Mouse (Mus musculus) neural tube, embryonic 13.5 days (tissue): ENCODE data around the gene Hoxa9. TPM values are rescaled to one million over a fixed set of nuclear protein-coding genes. Genes with fewer than 3 reads are reported as not detected.

Experiments used
- ATAC-seq: fragments of 200-750 bp; cut with Nextera tagmentation; 2 replicates; pipeline ENCODE4 v1.8.0; 2017; ENCODE audit warnings: low read depth, mild to moderate bottlenecking, moderate TSS enrichment, moderate library complexity
- H3K27ac ChIP-seq: fragments of 300-500 bp; sonication (generic); replicated peaks from 2 replicates; pipeline ENCODE4 v1.5.1; 2015; ENCODE audit warnings: moderate library complexity, mild to moderate bottlenecking, inconsistent platforms
- H3K27me3 ChIP-seq: fragments of 300-500 bp; sonication (generic); 2 replicates; pipeline ENCODE4 v1.6.1; 2015; ENCODE audit warnings: mild to moderate bottlenecking, inconsistent platforms
- H3K36me3 ChIP-seq: fragments of 300-500 bp; sonication (generic); 2 replicates; pipeline ENCODE4 v1.6.1; 2015; ENCODE audit warnings: mild to moderate bottlenecking, inconsistent platforms
- H3K4me1 ChIP-seq: fragments of 300-500 bp; sonication (generic); replicated peaks from 2 replicates; pipeline ENCODE4 v1.6.1; 2015; ENCODE audit warnings: inconsistent platforms
- H3K4me2 ChIP-seq: fragments of 300-500 bp; sonication (generic); 2 replicates; pipeline ENCODE4 v1.6.1; 2015; ENCODE audit warnings: inconsistent platforms, mild to moderate bottlenecking, moderate library complexity
- H3K4me3 ChIP-seq: fragments of 300-500 bp; sonication (generic); 2 replicates; pipeline ENCODE4 v1.5.1; 2015; ENCODE audit warnings: mild to moderate bottlenecking, inconsistent platforms
- H3K9ac ChIP-seq: fragments of 300-500 bp; sonication (generic); 2 replicates; pipeline ENCODE4 v1.6.1; 2015; ENCODE audit warnings: moderate library complexity, mild to moderate bottlenecking, inconsistent platforms
- H3K9me3 ChIP-seq: fragments of 300-500 bp; sonication (generic); 2 replicates; pipeline ENCODE4 v1.6.1; 2016; ENCODE audit warnings: inconsistent platforms
- WGBS: fragments of 180-500 bp; shearing (Covaris S2); methylation state at CpG from one replicate; pipeline ENCODE4 v1.1.7; 2015; 5-methylcytosine and 5-hydroxymethylcytosine counted together
- polyA plus RNA-seq: library from polyadenylated mRNA; unstranded; fragments of >200 nt; fragmentation: Nextera tagmentation; extraction: Ambion mirVana; gene quantifications from 2 replicates; pipeline ENCODE4 v1.2.1, GENCODE M21; 2015

The Hoxa9 gene
- polyA plus RNA-seq, 1 experiment from 2014 or later, result 130 TPM

DNA sequence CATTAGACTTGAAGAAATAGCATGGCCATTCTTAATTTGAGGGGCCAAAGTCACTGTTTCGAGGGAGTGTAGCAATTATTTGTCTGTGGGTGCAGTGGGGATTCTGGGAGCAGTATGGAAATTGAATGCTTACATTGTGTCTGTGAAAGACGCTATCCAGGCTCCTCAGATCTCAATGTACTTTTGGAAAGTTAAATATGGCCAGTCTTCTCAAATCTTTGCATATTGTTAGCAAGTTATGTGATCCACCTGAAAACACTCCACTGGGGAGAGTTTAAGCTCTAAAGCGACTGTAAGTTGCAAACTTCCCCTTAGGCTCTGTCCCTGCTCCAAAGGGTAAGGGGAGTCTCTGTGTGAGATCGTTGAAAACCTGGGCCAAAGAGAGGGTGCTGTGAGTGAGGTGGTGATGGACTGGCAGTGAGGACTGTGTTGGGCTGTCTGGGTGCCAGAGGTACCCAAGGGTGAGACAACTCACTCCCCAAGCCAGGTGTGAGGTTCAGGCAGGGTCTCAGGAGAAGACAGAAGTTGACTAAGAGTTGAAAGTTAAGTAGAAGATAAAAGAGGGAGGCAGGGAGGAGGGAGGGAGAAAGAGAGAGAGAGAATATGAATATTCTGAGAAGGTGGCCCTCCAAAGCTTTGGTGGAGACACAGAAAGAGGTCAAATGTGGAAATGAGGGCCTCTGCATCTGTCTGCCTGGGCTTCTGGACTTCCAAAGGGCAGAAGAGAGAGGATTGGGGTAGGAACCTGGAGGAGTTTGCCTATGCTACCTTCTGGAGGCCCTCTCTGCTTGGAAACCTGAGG lies 23.8 kb downstream of the Hoxa9 start:
- Histone ChIP-seq H3K9ac (peak overlapping the region; percentile 100), H3K9me3 (no peaks in the 10 kb centered on the region), H3K36me3 (peaks cover 43% of the 10 kb centered on the region), H3K4me3 (peak overlapping the region; percentile 96), H3K4me2 (peak overlapping the region; percentile 97), H3K27ac (peak overlapping the region; percentile 100), H3K27me3 (no peaks in the 10 kb centered on the region), H3K4me1 (peaks cover 90% of the 10 kb centered on the region)
- ATAC-seq, result no peak
- WGBS, result 8% methylated on average over 4 of the region's 4 CpGs

DNA sequence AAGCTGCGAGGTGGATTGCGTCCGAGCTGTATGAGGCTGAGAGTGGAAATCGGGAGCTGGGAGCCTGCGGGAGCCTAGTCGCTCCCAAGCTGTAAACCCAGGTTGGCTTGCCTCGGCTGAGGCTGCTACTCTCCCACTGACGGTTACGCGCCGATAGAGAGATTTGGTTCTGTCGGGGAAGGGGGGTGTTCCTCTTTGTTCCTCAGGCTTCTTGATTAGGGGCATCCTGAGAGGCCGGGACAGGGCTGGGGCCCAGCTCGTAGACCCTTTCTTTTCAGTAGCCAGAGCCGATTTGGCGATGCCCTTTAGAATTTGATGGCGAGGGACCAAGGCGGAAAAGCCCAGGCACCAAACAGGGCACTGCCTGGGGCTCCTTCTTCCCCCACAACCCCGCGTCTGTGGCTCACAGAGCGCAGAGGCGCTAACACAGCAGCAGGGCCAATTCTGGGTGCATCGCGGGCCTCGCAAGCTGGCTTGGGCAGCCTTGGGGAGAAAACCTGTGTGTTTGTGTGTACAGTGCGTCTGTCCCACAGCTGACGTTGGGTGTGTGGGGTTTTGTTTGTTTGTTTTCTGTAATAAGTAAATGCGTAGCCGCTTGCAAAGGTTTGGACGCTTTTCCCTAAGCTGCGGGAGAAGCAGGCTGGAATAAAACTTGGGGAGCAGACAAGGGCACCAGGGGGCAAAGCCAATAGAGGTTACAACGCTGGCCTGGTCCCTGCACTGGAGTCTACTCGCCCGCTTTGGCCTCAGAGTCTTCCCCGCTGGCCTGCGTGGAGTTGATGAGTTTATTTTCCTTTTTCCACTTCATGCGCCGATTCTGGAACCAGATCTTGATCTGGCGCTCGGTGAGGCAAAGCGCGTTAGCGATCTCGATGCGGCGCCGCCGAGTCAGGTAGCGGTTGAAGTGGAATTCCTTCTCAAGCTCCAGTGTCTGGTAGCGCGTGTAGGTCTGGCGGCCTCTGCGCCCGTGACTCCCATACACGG lies 25.0 kb downstream of the Hoxa9 start:
- peak overlapping the region; percentile 96 for H3K4me3 ChIP-seq
- peak overlapping the region; percentile 97 for H3K4me2 ChIP-seq
- peaks cover 97% of the 10 kb centered on the region for H3K4me1 ChIP-seq
- 4% methylated on average over 55 of the region's 55 CpGs for WGBS
- no peaks in the 10 kb centered on the region for H3K27me3 ChIP-seq
- ATAC-seq, result no peak
- H3K27ac ChIP-seq, result peak overlapping the region; percentile 100
- H3K9me3 ChIP-seq, result no peaks in the 10 kb centered on the region
- H3K9ac ChIP-seq, result peak overlapping the region; percentile 100
- peaks cover 54% of the 10 kb centered on the region for H3K36me3 ChIP-seq

DNA sequence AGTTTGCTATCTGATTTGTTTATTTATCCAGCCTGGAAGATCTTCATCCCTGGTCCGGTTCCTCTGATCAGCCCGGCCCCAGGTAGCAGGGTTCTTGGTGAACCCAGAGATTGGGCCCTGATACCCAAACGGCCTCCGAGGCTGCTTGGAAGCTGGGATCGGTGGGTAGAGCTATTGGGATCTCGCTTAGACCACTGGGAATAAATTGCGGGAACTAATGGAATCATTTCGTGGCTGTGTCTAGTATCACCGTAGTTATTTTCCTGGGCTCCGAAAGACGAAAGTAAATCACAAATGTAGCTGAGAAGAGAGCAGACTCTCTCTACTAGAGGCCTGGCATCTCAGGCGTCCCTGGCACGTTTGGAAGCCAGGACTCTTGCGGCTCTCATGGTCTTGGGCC lies 25.7 kb downstream of the Hoxa9 start:
- Histone ChIP-seq H3K36me3 (peaks cover 54% of the 10 kb centered on the region), H3K27ac (peak overlapping the region; percentile 100), H3K4me1 (peaks cover 98% of the 10 kb centered on the region), H3K4me2 (peak overlapping the region; percentile 97), H3K27me3 (no peaks in the 10 kb centered on the region), H3K9ac (peak overlapping the region; percentile 100), H3K4me3 (peak overlapping the region; percentile 96), H3K9me3 (no peaks in the 10 kb centered on the region)
- ATAC-seq, result no peak
- 4% methylated on average over 14 of the region's 14 CpGs for WGBS

DNA sequence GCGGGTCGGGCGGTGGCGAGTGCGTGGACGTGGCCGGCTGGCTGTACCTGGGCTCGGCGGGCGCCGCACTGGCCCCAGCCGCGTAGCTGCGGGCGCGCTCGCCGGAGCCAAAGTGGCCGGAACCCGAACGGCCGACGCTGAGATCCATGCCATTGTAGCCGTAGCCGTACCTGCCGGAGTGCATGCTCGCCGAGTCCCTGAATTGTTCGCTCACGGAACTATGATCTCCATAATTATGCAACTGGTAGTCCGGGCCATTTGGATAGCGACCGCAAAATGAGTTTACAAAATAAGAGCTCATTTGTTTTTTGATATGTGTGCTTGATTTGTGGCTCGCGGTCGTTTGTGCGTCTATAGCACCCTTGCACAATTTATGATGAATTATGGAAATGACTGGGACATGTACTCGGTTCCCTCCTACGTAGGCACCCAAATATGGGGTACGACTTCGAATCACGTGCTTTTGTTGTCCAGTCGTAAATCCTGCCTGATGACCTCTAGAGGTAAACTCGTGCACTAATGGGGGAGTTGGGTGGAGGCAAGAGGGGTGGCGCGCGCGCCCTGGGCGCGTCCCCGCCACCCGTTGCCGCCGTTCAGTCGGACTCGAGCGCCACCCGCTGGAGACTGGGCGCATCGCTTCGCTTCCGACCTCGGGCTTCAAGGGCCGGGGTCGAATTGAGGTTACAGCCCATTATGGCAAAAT lies 26.7 kb downstream of the Hoxa9 start, which contains the start of gene Hoxa5:
Gene Hoxa5, minus strand, starts transcription at position 538 of the 703 bp plus-strand sequence.
- H3K4me1 ChIP-seq, result peaks cover 98% of the 10 kb centered on the region
- ATAC-seq, result peak; percentile 34
- under 1% methylated on average over 63 of the region's 65 CpGs for WGBS
- H3K36me3 ChIP-seq, result peaks cover 58% of the 10 kb centered on the region
- H3K4me2 ChIP-seq, result peak within 1 kb of the TSS; percentile 97
- no peaks in the 10 kb centered on the region for H3K27me3 ChIP-seq
- peak within 1 kb of the TSS; percentile 100 for H3K27ac ChIP-seq
- H3K9ac ChIP-seq, result peak within 1 kb of the TSS; percentile 100
- no peaks in the 10 kb centered on the region for H3K9me3 ChIP-seq
- peak within 1 kb of the TSS; percentile 96 for H3K4me3 ChIP-seq

DNA sequence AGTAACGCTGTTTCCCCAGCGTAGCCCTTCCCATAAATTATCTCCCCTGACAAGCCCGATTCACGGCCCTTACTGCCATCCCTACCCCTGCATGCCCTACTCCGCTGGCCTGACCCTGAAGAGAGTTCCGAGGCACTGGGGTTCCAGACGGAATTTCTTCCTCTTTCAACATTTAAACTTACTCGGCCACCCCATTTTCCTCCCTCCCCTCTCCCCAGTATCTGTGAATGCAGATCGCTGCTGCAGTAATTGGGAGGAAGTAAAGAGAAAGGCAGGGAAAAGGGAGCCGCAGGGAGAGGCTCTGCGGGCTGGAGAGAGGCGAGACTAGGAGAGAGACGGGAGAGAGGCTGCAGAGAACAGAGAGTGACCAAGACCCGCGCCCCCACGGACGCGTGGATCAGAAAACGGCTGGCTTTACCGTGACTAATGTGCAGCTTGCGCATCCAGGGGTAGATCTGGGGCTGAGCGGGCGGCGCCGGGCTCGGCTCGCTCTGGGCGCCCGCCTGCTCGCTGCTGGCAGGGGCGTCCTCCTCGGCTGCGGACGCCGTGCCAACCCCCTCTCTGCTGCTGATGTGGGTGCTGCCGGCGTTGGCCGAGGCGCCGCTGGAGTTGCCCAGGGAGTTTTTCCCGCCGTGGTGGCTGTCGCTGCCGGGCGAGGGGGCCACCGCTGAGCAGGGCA lies 27.4 kb downstream of the Hoxa9 start:
- Histone ChIP-seq H3K27me3 (no peaks in the 10 kb centered on the region), H3K9ac (peak overlapping the region; percentile 100), H3K4me1 (peaks cover 98% of the 10 kb centered on the region)

DNA sequence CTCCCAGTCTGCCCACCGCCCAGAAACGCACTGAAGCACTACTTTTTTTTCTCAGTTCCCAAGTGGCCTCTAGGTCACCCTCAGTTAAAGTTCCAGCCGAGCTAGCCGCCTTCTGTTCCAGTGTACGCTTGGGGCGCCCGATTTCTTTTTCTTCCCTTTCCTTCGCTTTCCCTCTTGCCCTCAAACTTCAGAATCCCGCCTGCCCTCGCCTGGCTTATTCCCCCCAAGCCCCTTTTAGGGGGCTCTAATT lies 27.8 kb downstream of the Hoxa9 start:
- Histone ChIP-seq H3K9ac (peak overlapping the region; percentile 100), H3K36me3 (peaks cover 58% of the 10 kb centered on the region), H3K27ac (peak overlapping the region; percentile 100), H3K9me3 (no peaks in the 10 kb centered on the region), H3K4me1 (peaks cover 99% of the 10 kb centered on the region), H3K27me3 (no peaks in the 10 kb centered on the region), H3K4me2 (peak overlapping the region; percentile 97), H3K4me3 (peak overlapping the region; percentile 96)
- ATAC-seq, result no peak
- 2% methylated on average over 10 of the region's 10 CpGs for WGBS

More for the DNA sequence above, 27.4 kb downstream of the Hoxa9 start:
- Histone ChIP-seq H3K36me3 (peaks cover 58% of the 10 kb centered on the region), H3K27ac (peak overlapping the region; percentile 100), H3K4me2 (peak overlapping the region; percentile 97), H3K4me3 (peak overlapping the region; percentile 96), H3K9me3 (no peaks in the 10 kb centered on the region)
- WGBS, result 1% methylated on average over 46 of the region's 46 CpGs
- ATAC-seq, result 0 out of 2 replicates have a peak, but pooled peaks have one; percentile 32

DNA sequence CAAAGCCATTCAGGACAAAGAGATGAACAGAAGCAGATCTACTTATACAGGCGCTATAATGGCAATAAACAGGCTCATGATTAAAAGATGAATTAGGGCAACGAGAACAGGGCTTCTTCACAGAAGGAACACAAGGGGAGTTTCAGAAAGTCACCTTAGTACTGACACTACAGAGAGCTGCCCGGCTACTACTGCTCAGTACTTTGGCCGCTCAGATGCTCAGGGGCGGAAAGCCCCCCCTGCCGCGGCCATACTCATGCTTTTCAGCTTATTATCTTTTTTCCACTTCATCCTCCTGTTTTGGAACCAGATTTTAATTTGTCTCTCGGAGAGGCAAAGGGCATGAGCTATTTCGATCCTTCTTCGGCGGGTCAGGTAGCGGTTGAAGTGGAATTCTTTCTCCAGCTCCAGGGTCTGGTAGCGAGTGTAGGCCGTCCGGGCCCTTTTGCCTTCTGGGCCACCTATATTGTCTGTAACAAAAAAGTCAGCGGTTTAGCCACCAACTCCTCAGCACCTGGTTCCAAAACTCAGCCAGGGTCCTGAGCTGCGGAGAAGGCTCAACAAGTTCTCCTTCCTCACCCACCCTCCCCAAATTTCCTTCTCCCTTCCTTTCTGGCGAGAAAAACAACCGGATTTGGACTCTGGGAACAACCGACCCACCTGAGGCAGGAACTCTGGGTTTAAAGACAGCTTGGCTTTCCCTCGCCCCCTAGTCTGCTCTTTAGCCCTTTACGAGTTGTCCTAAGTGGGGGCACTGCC lies 28.3 kb downstream of the Hoxa9 start:
- H3K4me1 ChIP-seq, result peaks cover 99% of the 10 kb centered on the region
- H3K27me3 ChIP-seq, result no peaks in the 10 kb centered on the region
- peak overlapping the region; percentile 100 for H3K9ac ChIP-seq
- peak overlapping the region; percentile 97 for H3K4me2 ChIP-seq
- peak overlapping the region; percentile 100 for H3K27ac ChIP-seq
- no peak for ATAC-seq
- H3K4me3 ChIP-seq, result peak overlapping the region; percentile 96
- no peaks in the 10 kb centered on the region for H3K9me3 ChIP-seq
- 7% methylated on average over 22 of the region's 22 CpGs for WGBS
- peaks cover 58% of the 10 kb centered on the region for H3K36me3 ChIP-seq

DNA sequence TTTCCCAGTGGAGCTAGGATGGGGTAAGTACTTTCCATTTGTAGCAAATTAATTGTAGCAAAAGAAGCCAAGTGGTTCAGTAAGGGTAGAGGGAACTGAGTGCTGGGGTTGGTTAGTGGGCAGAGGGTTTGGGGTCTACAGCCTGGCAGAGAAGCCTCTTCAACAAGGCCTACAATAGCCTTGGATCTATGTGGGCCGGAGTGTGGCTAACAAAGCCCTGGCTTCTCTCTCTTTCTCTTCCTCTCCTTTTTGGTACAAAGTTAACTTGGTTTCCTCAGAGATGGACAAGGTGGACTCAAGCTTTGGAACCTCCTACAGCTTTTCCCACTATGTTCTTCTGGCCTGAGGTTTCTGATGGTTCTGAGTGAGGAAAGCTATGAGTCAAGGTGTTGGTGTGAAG lies 29.6 kb downstream of the Hoxa9 start:
- peak overlapping the region; percentile 66 for H3K9ac ChIP-seq
- 11% methylated on average over 1 of the region's 1 CpGs for WGBS
- ATAC-seq, result no peak
- H3K4me3 ChIP-seq, result peak overlapping the region; percentile 96
- H3K4me1 ChIP-seq, result peaks cover 99% of the 10 kb centered on the region
- peak overlapping the region; percentile 97 for H3K4me2 ChIP-seq
- H3K36me3 ChIP-seq, result peaks cover 56% of the 10 kb centered on the region
- H3K27me3 ChIP-seq, result no peaks in the 10 kb centered on the region
- no peaks in the 10 kb centered on the region for H3K9me3 ChIP-seq
- peak overlapping the region; percentile 100 for H3K27ac ChIP-seq

DNA sequence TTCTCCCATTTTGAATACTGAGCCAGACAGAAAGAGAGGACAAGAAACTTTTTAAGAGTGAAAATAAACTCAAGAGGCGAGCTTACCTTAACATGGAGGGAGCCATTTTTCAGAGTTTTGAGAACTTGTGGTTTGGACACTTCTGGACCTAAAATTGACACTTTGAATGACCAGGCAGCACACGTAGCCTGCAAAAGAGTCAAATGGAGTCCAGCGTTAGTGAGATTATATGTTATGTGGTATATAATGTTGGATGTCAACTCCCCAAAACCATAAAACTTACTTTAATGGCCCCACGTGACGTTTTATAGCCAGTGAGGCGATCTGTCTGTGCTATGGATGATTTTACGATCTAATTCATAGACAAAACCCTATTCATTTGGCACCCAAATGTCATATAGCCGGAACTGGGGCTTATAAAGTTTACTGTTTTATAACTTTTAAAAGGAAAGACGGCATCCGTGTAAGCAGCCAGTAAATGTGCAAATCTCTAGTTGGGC lies 30.1 kb downstream of the Hoxa9 start:
- Histone ChIP-seq H3K4me3 (peak overlapping the region; percentile 96), H3K4me2 (peak overlapping the region; percentile 97), H3K27ac (peak overlapping the region; percentile 100), H3K9ac (peak overlapping the region; percentile 66), H3K4me1 (peaks cover 99% of the 10 kb centered on the region), H3K9me3 (no peaks in the 10 kb centered on the region), H3K27me3 (no peaks in the 10 kb centered on the region), H3K36me3 (peaks cover 52% of the 10 kb centered on the region)
- 6% methylated on average over 10 of the region's 10 CpGs for WGBS
- ATAC-seq, result no peak

DNA sequence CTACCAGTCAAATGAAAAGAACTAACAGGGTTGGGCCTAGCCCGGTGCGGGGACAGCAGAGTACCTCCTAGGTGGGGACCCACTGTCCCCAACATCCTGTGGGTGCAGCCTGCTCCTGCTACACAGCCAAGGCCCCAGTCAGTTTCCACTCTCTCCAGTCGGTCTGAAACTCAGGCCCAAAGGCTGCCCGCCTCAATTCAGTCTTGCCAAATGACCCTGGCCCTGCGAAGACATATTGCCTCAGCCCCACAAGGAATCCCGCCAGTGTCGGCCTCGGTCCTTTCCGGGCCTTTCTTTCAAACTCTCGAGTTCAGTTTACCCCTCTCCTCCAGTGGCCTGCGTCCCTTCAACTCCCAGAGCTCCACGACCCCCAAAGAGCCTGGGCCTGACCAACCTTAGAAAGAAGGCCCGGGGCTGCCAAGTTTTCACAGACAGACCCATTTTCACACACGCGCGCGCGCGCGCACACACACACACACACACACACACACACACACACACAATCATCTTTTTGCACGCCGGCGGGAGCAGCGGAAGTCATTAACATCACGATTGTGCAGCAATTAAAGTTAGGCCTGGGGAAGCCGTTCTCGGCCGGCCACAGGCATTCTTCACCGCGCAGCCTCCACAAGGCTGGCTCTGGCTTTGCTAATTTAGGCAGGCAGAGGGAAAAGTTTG lies 30.7 kb downstream of the Hoxa9 start:
- no peaks in the 10 kb centered on the region for H3K9me3 ChIP-seq
- ATAC-seq, result no peak
- peak overlapping the region; percentile 97 for H3K4me2 ChIP-seq
- H3K27ac ChIP-seq, result peak overlapping the region; percentile 100
- no peaks in the 10 kb centered on the region for H3K27me3 ChIP-seq
- peaks cover 46% of the 10 kb centered on the region for H3K36me3 ChIP-seq
- 2% methylated on average over 30 of the region's 30 CpGs for WGBS
- peak overlapping the region; percentile 66 for H3K9ac ChIP-seq
- H3K4me3 ChIP-seq, result peak overlapping the region; percentile 96
- peaks cover 99% of the 10 kb centered on the region for H3K4me1 ChIP-seq
